Comparison of ENCODE assay signal across 10 mouse cellular contexts in genomic region chr6:124718703-124719102, GRCm38 (mm10). TPM values are rescaled to one million over a fixed set of nuclear protein-coding genes. Genes with fewer than 3 reads are reported as not detected.
DNase-seq lines count a peak whose midpoint lies in the region; ATAC-seq and TF ChIP-seq lines count a peak whose summit lies in the region.
"Had no signal": no experiment of that assay in that cellular context is flagged by ENCODE, and none has a peak within 500 bp of the region (broad histone marks: within the 10 kb centered on the region; RNA-seq: fewer than 3 reads in every experiment).

No protein-coding gene starts in this region.

- H3K27me3 ChIP-seq in liver, embryonic 12.5 days (replicated peaks), result no peaks in the 10 kb centered on the region
- no peaks in the 10 kb centered on the region for H3K27me3 ChIP-seq in liver, postnatal 0 days (ENCODE audit: insufficient read depth, low read length)
- H3K27me3 ChIP-seq in intestine, embryonic 14.5 days (replicated peaks; ENCODE audit: control insufficient read depth, insufficient read depth, low read length), result no peaks in the 10 kb centered on the region
- H3K27me3 ChIP-seq in limb, embryonic 13.5 days, result no peaks in the 10 kb centered on the region
- no peaks in the 10 kb centered on the region for H3K27me3 ChIP-seq in stomach, embryonic 15.5 days (replicated peaks)

- H3K4me2 ChIP-seq in liver, embryonic 12.5 days, result peak overlapping the region; percentile 43
- H3K4me2 ChIP-seq in liver, postnatal 0 days (ENCODE audit: low read depth, low read length), result no peak overlapping the region
- H3K4me2 ChIP-seq in intestine, embryonic 14.5 days (ENCODE audit: low read length), result peak overlapping the region; percentile 42
- peak overlapping the region; percentile 44 for H3K4me2 ChIP-seq in limb, embryonic 13.5 days (replicated peaks)
- H3K4me2 ChIP-seq in stomach, embryonic 15.5 days, result peak overlapping the region; percentile 46

- WGBS in liver, embryonic 12.5 days (ENCODE audit: insufficient replicate concordance), result 83% methylated on average over 13 of the region's 16 CpGs
- WGBS in liver, postnatal 0 days (ENCODE audit: insufficient replicate concordance), result 75% methylated on average over 12 of the region's 16 CpGs
- 42% methylated on average over 14 of the region's 16 CpGs for WGBS in intestine, embryonic 14.5 days
- WGBS in limb, embryonic 13.5 days, result 60% methylated on average over 16 of the region's 16 CpGs
- 50% methylated on average over 14 of the region's 16 CpGs for WGBS in stomach, embryonic 15.5 days

- H3K36me3 ChIP-seq in liver, embryonic 12.5 days, result peaks cover 43% of the 10 kb centered on the region
- peaks cover 42% of the 10 kb centered on the region for H3K36me3 ChIP-seq in liver, postnatal 0 days (replicated peaks; ENCODE audit: insufficient read depth, low read length)
- H3K36me3 ChIP-seq in intestine, embryonic 14.5 days (ENCODE audit: control insufficient read depth, insufficient read depth, low read length), result peaks cover 41% of the 10 kb centered on the region
- peaks cover 43% of the 10 kb centered on the region for H3K36me3 ChIP-seq in limb, embryonic 13.5 days
- peaks cover 29% of the 10 kb centered on the region for H3K36me3 ChIP-seq in stomach, embryonic 15.5 days

- TF ChIP-seq EP300 in liver, postnatal 0 days (IDR thresholded peaks at IDR 0.05; ENCODE audit: low read depth), result no peak

- H3K4me1 ChIP-seq in liver, embryonic 12.5 days, result peaks cover 75% of the 10 kb centered on the region
- H3K4me1 ChIP-seq in liver, postnatal 0 days (ENCODE audit: insufficient read depth), result peaks cover 43% of the 10 kb centered on the region
- peaks cover 3% of the 10 kb centered on the region for H3K4me1 ChIP-seq in intestine, embryonic 14.5 days (replicated peaks; ENCODE audit: control insufficient read depth, insufficient read depth, low read length)
- H3K4me1 ChIP-seq in limb, embryonic 13.5 days, result peaks cover 7% of the 10 kb centered on the region
- peaks cover 6% of the 10 kb centered on the region for H3K4me1 ChIP-seq in stomach, embryonic 15.5 days

- H3K9me3 ChIP-seq in liver, embryonic 12.5 days (replicated peaks), result no peaks in the 10 kb centered on the region
- no peaks in the 10 kb centered on the region for H3K9me3 ChIP-seq in liver, postnatal 0 days (ENCODE audit: low read length)
- H3K9me3 ChIP-seq in intestine, embryonic 14.5 days (ENCODE audit: control insufficient read depth, low read length), result no peaks in the 10 kb centered on the region
- H3K9me3 ChIP-seq in limb, embryonic 13.5 days, result no peaks in the 10 kb centered on the region
- no peaks in the 10 kb centered on the region for H3K9me3 ChIP-seq in stomach, embryonic 15.5 days

- H3K27ac ChIP-seq in liver, embryonic 12.5 days, result peak overlapping the region; percentile 69
- no peak overlapping the region for H3K27ac ChIP-seq in liver, postnatal 0 days (ENCODE audit: low read depth)
- H3K27ac ChIP-seq in intestine, embryonic 14.5 days (ENCODE audit: low read depth), result peak overlapping the region; percentile 83
- no peak overlapping the region for H3K27ac ChIP-seq in limb, embryonic 13.5 days
- H3K27ac ChIP-seq in stomach, embryonic 15.5 days, result peak overlapping the region; percentile 87

- no peak for TF ChIP-seq CTCF in liver, postnatal 0 days (IDR thresholded peaks at IDR 0.05; ENCODE audit: low read depth)

- no peak for ATAC-seq in liver, embryonic 12.5 days
- ATAC-seq in liver, postnatal 0 days, result no peak
- peak; percentile 72 for ATAC-seq in intestine, embryonic 14.5 days (replicated peaks; ENCODE audit: low FRiP score, low TSS enrichment, low read depth)
- no peak for ATAC-seq in limb, embryonic 13.5 days (ENCODE audit: low FRiP score, low read depth)
- ATAC-seq in stomach, embryonic 15.5 days (ENCODE audit: insufficient read depth, low FRiP score, low read depth), result peak; percentile 83

- H3K4me3 ChIP-seq in liver, embryonic 12.5 days, result no peak overlapping the region
- no peak overlapping the region for H3K4me3 ChIP-seq in liver, postnatal 0 days (ENCODE audit: low read depth, low read length)
- peak overlapping the region; percentile 37 for H3K4me3 ChIP-seq in intestine, embryonic 14.5 days (ENCODE audit: low read depth, low read length)
- H3K4me3 ChIP-seq in limb, embryonic 13.5 days, result peak overlapping the region; percentile 28
- peak overlapping the region; percentile 49 for H3K4me3 ChIP-seq in stomach, embryonic 15.5 days (replicated peaks)

- DNase-seq in liver, postnatal 0 days, result no peak
- peak; percentile 79 for DNase-seq in intestine, embryonic 14.5 days (ENCODE audit: low spot score)
- no peak for DNase-seq in thymus, postnatal 4 days
- no peak for DNase-seq in adrenal gland, adult 18-20 months (ENCODE audit: low spot score in 2 of 2)
- no peak for DNase-seq in neural tube, embryonic 10.5 days (ENCODE audit: extremely low spot score, low spot score)

- H3K9ac ChIP-seq in liver, embryonic 12.5 days, result peak overlapping the region; percentile 53
- no peak overlapping the region for H3K9ac ChIP-seq in liver, postnatal 0 days (replicated peaks)
- H3K9ac ChIP-seq in intestine, embryonic 14.5 days (ENCODE audit: low read length), result peak overlapping the region; percentile 65
- H3K9ac ChIP-seq in limb, embryonic 13.5 days, result peak overlapping the region; percentile 61
- H3K9ac ChIP-seq in stomach, embryonic 15.5 days, result peak overlapping the region; percentile 32; the same call in 1 of the 2 replicates

RNA-seq across cellular contexts. Expression of gene Phb2, which starts 6.6 kb away (rescaled TPM):
- 433 and 443 TPM in 2 replicates for polyA plus RNA-seq in liver, embryonic 12.5 days (2016; fragmentation: Nextera tagmentation; extraction: Ambion mirVana)
- polyA plus RNA-seq in liver, postnatal 0 days (2015; fragmentation: Nextera tagmentation; extraction: Ambion mirVana), result 308 and 318 TPM in 2 replicates
- polyA plus RNA-seq in intestine, embryonic 14.5 days (2014; fragmentation: Nextera tagmentation; extraction: Ambion mirVana), result 414 and 436 TPM in 2 replicates
- polyA plus RNA-seq in limb, embryonic 13.5 days (2015; fragmentation: Nextera tagmentation; extraction: Ambion mirVana), result 324 and 325 TPM in 2 replicates
- 355 and 390 TPM in 2 replicates for polyA plus RNA-seq in stomach, embryonic 15.5 days (2015; fragmentation: Nextera tagmentation; extraction: Ambion mirVana)
- total RNA-seq in adrenal gland, adult 18-20 months (2021), result 100 to 1,000 TPM; 285 to 301 TPM

RNA-seq across cellular contexts. Expression of gene Emg1, which starts 6.7 kb away (rescaled TPM):
- polyA plus RNA-seq in liver, embryonic 12.5 days (2016; fragmentation: Nextera tagmentation; extraction: Ambion mirVana), result 200 TPM in 2 replicates
- 93.2 and 96.9 TPM in 2 replicates for polyA plus RNA-seq in liver, postnatal 0 days (2015; fragmentation: Nextera tagmentation; extraction: Ambion mirVana)
- polyA plus RNA-seq in intestine, embryonic 14.5 days (2014; fragmentation: Nextera tagmentation; extraction: Ambion mirVana), result 248 and 249 TPM in 2 replicates
- 190 and 201 TPM in 2 replicates for polyA plus RNA-seq in limb, embryonic 13.5 days (2015; fragmentation: Nextera tagmentation; extraction: Ambion mirVana)
- 191 and 202 TPM in 2 replicates for polyA plus RNA-seq in stomach, embryonic 15.5 days (2015; fragmentation: Nextera tagmentation; extraction: Ambion mirVana)
- 10 to 100 TPM; 81.0 to 86.4 TPM for total RNA-seq in adrenal gland, adult 18-20 months (2021)

RNA-seq across cellular contexts. Expression of gene Ptpn6, which starts 19.8 kb away (rescaled TPM):
- polyA plus RNA-seq in liver, embryonic 12.5 days (2016; fragmentation: Nextera tagmentation; extraction: Ambion mirVana), result 30.8 and 31.3 TPM in 2 replicates
- polyA plus RNA-seq in liver, postnatal 0 days (2015; fragmentation: Nextera tagmentation; extraction: Ambion mirVana), result 39.2 and 45.1 TPM in 2 replicates
- 11.7 and 14.1 TPM in 2 replicates for polyA plus RNA-seq in intestine, embryonic 14.5 days (2014; fragmentation: Nextera tagmentation; extraction: Ambion mirVana)
- polyA plus RNA-seq in limb, embryonic 13.5 days (2015; fragmentation: Nextera tagmentation; extraction: Ambion mirVana), result 9.0 and 10.9 TPM in 2 replicates
- 19.0 and 19.8 TPM in 2 replicates for polyA plus RNA-seq in stomach, embryonic 15.5 days (2015; fragmentation: Nextera tagmentation; extraction: Ambion mirVana)
- total RNA-seq in adrenal gland, adult 18-20 months (2021), result 10 to 100 TPM in 1 of 2 experiments, 1 to 10 TPM in 1; 9.8 to 11.5 TPM

RNA-seq across cellular contexts. Expression of gene Grcc10, which starts 22.5 kb away (rescaled TPM):
- polyA plus RNA-seq in liver, embryonic 12.5 days (2016; fragmentation: Nextera tagmentation; extraction: Ambion mirVana), result 109 and 116 TPM in 2 replicates
- polyA plus RNA-seq in liver, postnatal 0 days (2015; fragmentation: Nextera tagmentation; extraction: Ambion mirVana), result 148 and 157 TPM in 2 replicates
- polyA plus RNA-seq in intestine, embryonic 14.5 days (2014; fragmentation: Nextera tagmentation; extraction: Ambion mirVana), result 440 and 466 TPM in 2 replicates
- 480 and 513 TPM in 2 replicates for polyA plus RNA-seq in limb, embryonic 13.5 days (2015; fragmentation: Nextera tagmentation; extraction: Ambion mirVana)
- 331 and 401 TPM in 2 replicates for polyA plus RNA-seq in stomach, embryonic 15.5 days (2015; fragmentation: Nextera tagmentation; extraction: Ambion mirVana)
- 100 to 1,000 TPM; 341 to 388 TPM for total RNA-seq in adrenal gland, adult 18-20 months (2021)

RNA-seq across cellular contexts. Expression of gene Gm45234, which starts 37.1 kb away (rescaled TPM):
- not detected in 2 replicates for polyA plus RNA-seq in liver, embryonic 12.5 days (2016; fragmentation: Nextera tagmentation; extraction: Ambion mirVana)
- not detected in 2 replicates for polyA plus RNA-seq in liver, postnatal 0 days (2015; fragmentation: Nextera tagmentation; extraction: Ambion mirVana)
- polyA plus RNA-seq in intestine, embryonic 14.5 days (2014; fragmentation: Nextera tagmentation; extraction: Ambion mirVana), result not detected in 2 replicates
- polyA plus RNA-seq in limb, embryonic 13.5 days (2015; fragmentation: Nextera tagmentation; extraction: Ambion mirVana), result 0.11 TPM in 1 of 2 replicates, not detected in the other
- polyA plus RNA-seq in stomach, embryonic 15.5 days (2015; fragmentation: Nextera tagmentation; extraction: Ambion mirVana), result not detected in 2 replicates
- total RNA-seq in adrenal gland, adult 18-20 months (2021), result not detected
- total RNA-seq: left cerebral cortex, postnatal 36 days had no signal
- polyA plus RNA-seq: gonadal fat pad, adult 2 months had no signal

Comparison
In these comparisons a context has a peak if more than half of its experiments do, and no peak if none do; other contexts are left out.
1. H3K27ac ChIP-seq: peak in liver, embryonic 12.5 days (single experiment), intestine, embryonic 14.5 days (single experiment) and stomach, embryonic 15.5 days (single experiment); none in liver, postnatal 0 days (single experiment) and limb, embryonic 13.5 days (single experiment).
2. ATAC-seq: peak in intestine, embryonic 14.5 days (single experiment) and stomach, embryonic 15.5 days (single experiment); none in liver, embryonic 12.5 days (single experiment), liver, postnatal 0 days (single experiment) and limb, embryonic 13.5 days (single experiment).
3. H3K4me3 ChIP-seq: peak in intestine, embryonic 14.5 days (single experiment), limb, embryonic 13.5 days (single experiment) and stomach, embryonic 15.5 days (single experiment); none in liver, embryonic 12.5 days (single experiment) and liver, postnatal 0 days (single experiment).